Mouse (Mus musculus) megakaryocyte, embryonic 14.5 days (primary cell): ENCODE measurements around the gene Smim1.

ENCODE experiments used
- FLI1 ChIP-seq: IDR thresholded peaks from 2 replicates; pipeline ENCODE4 v1.6.1; 2012; ENCODE audit warnings: low read length, inconsistent platforms, mixed read lengths
- GATA1 ChIP-seq: IDR thresholded peaks from 3 replicates; pipeline ENCODE4 v1.6.1; 2012; ENCODE audit warnings: mixed read lengths, low read length, inconsistent platforms, borderline replicate concordance

GRCm38 (mm10) chr4:154006264-154006663 is 19.8 kb downstream of the Smim1 start:
- TF ChIP-seq GATA1 (no peak), FLI1 (no peak)
